Mouse (Mus musculus): ENCODE results near the gene Unc13b.

DNA sequence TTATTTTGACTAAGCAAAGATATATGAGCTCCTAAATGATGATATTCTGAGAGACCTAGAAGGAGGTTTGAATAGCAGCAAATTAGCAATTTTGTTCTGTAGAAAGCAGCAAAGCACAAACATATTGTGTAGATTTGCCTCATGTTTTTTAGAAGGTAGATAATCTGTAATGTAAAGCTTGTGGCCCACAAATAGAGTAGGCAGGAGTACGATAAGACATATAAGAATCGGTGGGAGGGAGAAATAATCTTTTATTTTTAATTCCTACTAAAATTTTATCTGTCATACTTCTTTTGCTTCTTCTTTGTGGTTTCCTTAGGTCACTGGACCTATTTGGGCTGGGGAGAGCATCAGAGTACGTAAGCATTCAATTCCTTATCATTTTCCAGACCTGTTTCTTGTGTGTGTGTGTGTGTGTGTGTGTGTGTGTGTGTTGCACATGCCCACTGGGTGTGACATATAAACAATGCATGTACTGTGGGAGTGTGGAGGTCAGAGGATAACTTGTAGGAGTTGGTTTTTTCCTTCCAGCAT is 102.4 kb downstream of the Unc13b start:
- TF ChIP-seq EP300 (IDR thresholded peaks at IDR 0.05; ENCODE audit: low read depth) = no peak
- no peak for TF ChIP-seq CTCF (IDR thresholded peaks at IDR 0.05; ENCODE audit: low read depth)

Data from liver, postnatal 0 days (tissue).